Mouse (Mus musculus): Measurements from ENCODE around the gene Mef2d. TPM values are rescaled to one million over a fixed set of nuclear protein-coding genes. Genes with fewer than 3 reads are reported as not detected.

Mef2d gene
- polyA plus RNA-seq, 1 experiment from 2014 or later: 28.3 TPM

GRCm38 (mm10) chr3:88114396-88114795 lies 27.8 kb upstream of the Mef2d start:
- no peak overlapping the region for H3K4me3 ChIP-seq (replicated peaks; ENCODE audit: low read length)
- no peak overlapping the region for H3K27ac ChIP-seq (ENCODE audit: low read length)
- no peak for ATAC-seq
- no peak overlapping the region for H3K9ac ChIP-seq (replicated peaks; ENCODE audit: low read depth, low read length)
- WGBS: 96% methylated on average over 12 of the region's 12 CpGs
- no peaks in the 10 kb centered on the region for H3K27me3 ChIP-seq (replicated peaks; ENCODE audit: control insufficient read depth, insufficient read depth, low read length)
- no peak overlapping the region for H3K4me2 ChIP-seq (ENCODE audit: low read length)
- no peaks in the 10 kb centered on the region for H3K9me3 ChIP-seq (ENCODE audit: control insufficient read depth, low read length)
- H3K4me1 ChIP-seq (replicated peaks; ENCODE audit: control insufficient read depth, insufficient read depth, low read length): no peaks in the 10 kb centered on the region
- no peaks in the 10 kb centered on the region for H3K36me3 ChIP-seq (ENCODE audit: control insufficient read depth, insufficient read depth)

- WGBS: 89% methylated on average over 19 of the region's 19 CpGs
- Histone ChIP-seq H3K4me3 (replicated peaks; ENCODE audit: low read length) (no peak overlapping the region), H3K27me3 (replicated peaks; ENCODE audit: control insufficient read depth, insufficient read depth, low read length) (no peaks in the 10 kb centered on the region), H3K4me1 (replicated peaks; ENCODE audit: control insufficient read depth, insufficient read depth, low read length) (no peaks in the 10 kb centered on the region), H3K9ac (replicated peaks; ENCODE audit: low read depth, low read length) (no peak overlapping the region), H3K4me2 (ENCODE audit: low read length) (no peak overlapping the region), H3K27ac (ENCODE audit: low read length) (no peak overlapping the region), H3K36me3 (ENCODE audit: control insufficient read depth, insufficient read depth) (no peaks in the 10 kb centered on the region), H3K9me3 (ENCODE audit: control insufficient read depth, low read length) (no peaks in the 10 kb centered on the region)
- no peak for ATAC-seq
These were observed 22.0 kb upstream of the Mef2d start for GRCm38 (mm10) chr3:88120117-88120651.

- Histone ChIP-seq H3K4me1 (replicated peaks; ENCODE audit: control insufficient read depth, insufficient read depth, low read length) (no peaks in the 10 kb centered on the region), H3K36me3 (ENCODE audit: control insufficient read depth, insufficient read depth) (no peaks in the 10 kb centered on the region), H3K27ac (ENCODE audit: low read length) (no peak overlapping the region), H3K4me2 (ENCODE audit: low read length) (no peak overlapping the region), H3K27me3 (replicated peaks; ENCODE audit: control insufficient read depth, insufficient read depth, low read length) (no peaks in the 10 kb centered on the region), H3K9ac (replicated peaks; ENCODE audit: low read depth, low read length) (no peak overlapping the region), H3K9me3 (ENCODE audit: control insufficient read depth, low read length) (no peaks in the 10 kb centered on the region), H3K4me3 (replicated peaks; ENCODE audit: low read length) (no peak overlapping the region)
- no peak for ATAC-seq
- 75% methylated on average over 14 of the region's 14 CpGs for WGBS
These were observed 20.7 kb upstream of the Mef2d start for GRCm38 (mm10) chr3:88121164-88122131.

- H3K4me3 ChIP-seq (replicated peaks; ENCODE audit: low read length): no peak overlapping the region
- H3K9ac ChIP-seq (replicated peaks; ENCODE audit: low read depth, low read length): no peak overlapping the region
- H3K27ac ChIP-seq (ENCODE audit: low read length): no peak overlapping the region
- no peaks in the 10 kb centered on the region for H3K4me1 ChIP-seq (replicated peaks; ENCODE audit: control insufficient read depth, insufficient read depth, low read length)
- no peak for ATAC-seq
- H3K4me2 ChIP-seq (ENCODE audit: low read length): no peak overlapping the region
- WGBS: 77% methylated on average over 4 of the region's 4 CpGs
- H3K36me3 ChIP-seq (ENCODE audit: control insufficient read depth, insufficient read depth): no peaks in the 10 kb centered on the region
- no peaks in the 10 kb centered on the region for H3K27me3 ChIP-seq (replicated peaks; ENCODE audit: control insufficient read depth, insufficient read depth, low read length)
- H3K9me3 ChIP-seq (ENCODE audit: control insufficient read depth, low read length): no peaks in the 10 kb centered on the region
These were observed 17.0 kb upstream of the Mef2d start for GRCm38 (mm10) chr3:88125195-88125594.

GRCm38 (mm10) chr3:88126181-88126580 lies 16.0 kb upstream of the Mef2d start:
- H3K4me2 ChIP-seq (ENCODE audit: low read length): no peak overlapping the region
- no peak overlapping the region for H3K27ac ChIP-seq (ENCODE audit: low read length)
- H3K4me3 ChIP-seq (replicated peaks; ENCODE audit: low read length): no peak overlapping the region
- H3K4me1 ChIP-seq (replicated peaks; ENCODE audit: control insufficient read depth, insufficient read depth, low read length): no peaks in the 10 kb centered on the region
- 93% methylated on average over 7 of the region's 7 CpGs for WGBS
- H3K27me3 ChIP-seq (replicated peaks; ENCODE audit: control insufficient read depth, insufficient read depth, low read length): no peaks in the 10 kb centered on the region
- H3K9me3 ChIP-seq (ENCODE audit: control insufficient read depth, low read length): no peaks in the 10 kb centered on the region
- no peaks in the 10 kb centered on the region for H3K36me3 ChIP-seq (ENCODE audit: control insufficient read depth, insufficient read depth)
- ATAC-seq: no peak
- no peak overlapping the region for H3K9ac ChIP-seq (replicated peaks; ENCODE audit: low read depth, low read length)

- H3K9me3 ChIP-seq (ENCODE audit: control insufficient read depth, low read length): no peaks in the 10 kb centered on the region
- 67% methylated on average over 3 of the region's 3 CpGs for WGBS
- no peaks in the 10 kb centered on the region for H3K4me1 ChIP-seq (replicated peaks; ENCODE audit: control insufficient read depth, insufficient read depth, low read length)
- H3K27ac ChIP-seq (ENCODE audit: low read length): no peak overlapping the region
- no peak overlapping the region for H3K9ac ChIP-seq (replicated peaks; ENCODE audit: low read depth, low read length)
- no peak overlapping the region for H3K4me3 ChIP-seq (replicated peaks; ENCODE audit: low read length)
- no peak for ATAC-seq
- no peak overlapping the region for H3K4me2 ChIP-seq (ENCODE audit: low read length)
- H3K36me3 ChIP-seq (ENCODE audit: control insufficient read depth, insufficient read depth): no peaks in the 10 kb centered on the region
- H3K27me3 ChIP-seq (replicated peaks; ENCODE audit: control insufficient read depth, insufficient read depth, low read length): no peaks in the 10 kb centered on the region
These were observed 14.5 kb upstream of the Mef2d start for GRCm38 (mm10) chr3:88127636-88128035.

GRCm38 (mm10) chr3:88128056-88128455 lies 14.1 kb upstream of the Mef2d start:
- Histone ChIP-seq H3K36me3 (ENCODE audit: control insufficient read depth, insufficient read depth) (no peaks in the 10 kb centered on the region), H3K4me1 (replicated peaks; ENCODE audit: control insufficient read depth, insufficient read depth, low read length) (no peaks in the 10 kb centered on the region), H3K27me3 (replicated peaks; ENCODE audit: control insufficient read depth, insufficient read depth, low read length) (no peaks in the 10 kb centered on the region), H3K27ac (ENCODE audit: low read length) (no peak overlapping the region), H3K4me2 (ENCODE audit: low read length) (no peak overlapping the region), H3K9me3 (ENCODE audit: control insufficient read depth, low read length) (no peaks in the 10 kb centered on the region), H3K4me3 (replicated peaks; ENCODE audit: low read length) (no peak overlapping the region), H3K9ac (replicated peaks; ENCODE audit: low read depth, low read length) (no peak overlapping the region)
- WGBS: 77% methylated on average over 5 of the region's 5 CpGs
- no peak for ATAC-seq

GRCm38 (mm10) chr3:88129006-88129405 lies 13.2 kb upstream of the Mef2d start:
- 56% methylated on average over 4 of the region's 4 CpGs for WGBS
- no peaks in the 10 kb centered on the region for H3K36me3 ChIP-seq (ENCODE audit: control insufficient read depth, insufficient read depth)

GRCm38 (mm10) chr3:88131071-88131470 lies 11.1 kb upstream of the Mef2d start:
- no peaks in the 10 kb centered on the region for H3K9me3 ChIP-seq (ENCODE audit: control insufficient read depth, low read length)
- no peak overlapping the region for H3K4me3 ChIP-seq (replicated peaks; ENCODE audit: low read length)
- 88% methylated on average over 3 of the region's 3 CpGs for WGBS
- no peaks in the 10 kb centered on the region for H3K27me3 ChIP-seq (replicated peaks; ENCODE audit: control insufficient read depth, insufficient read depth, low read length)
- H3K4me1 ChIP-seq (replicated peaks; ENCODE audit: control insufficient read depth, insufficient read depth, low read length): no peaks in the 10 kb centered on the region
- no peak for ATAC-seq
- H3K9ac ChIP-seq (replicated peaks; ENCODE audit: low read depth, low read length): no peak overlapping the region
- no peak overlapping the region for H3K27ac ChIP-seq (ENCODE audit: low read length)
- no peaks in the 10 kb centered on the region for H3K36me3 ChIP-seq (ENCODE audit: control insufficient read depth, insufficient read depth)
- H3K4me2 ChIP-seq (ENCODE audit: low read length): no peak overlapping the region

More at GRCm38 (mm10) chr3:88129006-88129405, 13.2 kb upstream of the Mef2d start:
- H3K9ac ChIP-seq (replicated peaks; ENCODE audit: low read depth, low read length): no peak overlapping the region
- H3K27me3 ChIP-seq (replicated peaks; ENCODE audit: control insufficient read depth, insufficient read depth, low read length): no peaks in the 10 kb centered on the region
- no peak for ATAC-seq
- H3K27ac ChIP-seq (ENCODE audit: low read length): no peak overlapping the region
- H3K9me3 ChIP-seq (ENCODE audit: control insufficient read depth, low read length): no peaks in the 10 kb centered on the region
- no peak overlapping the region for H3K4me2 ChIP-seq (ENCODE audit: low read length)
- no peak overlapping the region for H3K4me3 ChIP-seq (replicated peaks; ENCODE audit: low read length)
- no peaks in the 10 kb centered on the region for H3K4me1 ChIP-seq (replicated peaks; ENCODE audit: control insufficient read depth, insufficient read depth, low read length)
